18 mouse cellular contexts compared by ENCODE assay signal in the genomic region with DNA sequence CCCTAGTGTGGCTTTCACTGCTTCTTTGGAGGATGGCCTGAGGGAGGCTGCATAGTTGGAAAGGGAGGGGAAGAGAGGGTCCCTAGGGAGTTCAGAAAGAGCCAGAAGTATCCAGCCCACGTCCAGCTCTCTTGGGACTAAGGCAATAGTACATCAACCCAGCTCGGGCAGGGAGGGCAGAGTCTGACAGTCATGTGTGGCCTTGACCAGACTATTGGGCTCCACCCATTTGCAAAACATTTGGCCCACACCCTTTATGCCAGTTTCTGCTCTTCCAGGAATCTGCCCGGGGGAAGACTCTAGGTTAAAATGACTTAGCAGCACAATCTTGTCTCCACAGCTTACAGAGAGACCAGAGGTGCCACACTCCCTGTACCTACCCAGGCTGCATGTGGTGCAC. TPM values are rescaled to one million over a fixed set of nuclear protein-coding genes. Genes with fewer than 3 reads are reported as not detected.
A peak's percentile ranks its signal among the peaks of the same experiment; 100 is the strongest.
DNase-seq lines count a peak whose midpoint lies in the region; ATAC-seq lines count a peak whose summit lies in the region.
"Had no signal": no experiment of that assay in that cellular context is flagged by ENCODE, and none has a peak within 500 bp of the region (broad histone marks: within the 10 kb centered on the region; RNA-seq: fewer than 3 reads in every experiment).

No protein-coding gene starts in this region.

- H3K9ac ChIP-seq in intestine, embryonic 16.5 days (ENCODE audit: low read depth, low read length), result no peak overlapping the region
- H3K9ac ChIP-seq: heart, embryonic 15.5 days; limb, embryonic 13.5 days; midbrain, embryonic 13.5 days; neural tube, embryonic 15.5 days had no signal

- no peak overlapping the region for H3K4me3 ChIP-seq in intestine, embryonic 16.5 days (ENCODE audit: low read length)
- H3K4me3 ChIP-seq: heart, adult 2 months; heart, embryonic 15.5 days; limb, embryonic 13.5 days; midbrain, embryonic 13.5 days; neural tube, embryonic 15.5 days had no signal

- H3K27ac ChIP-seq in intestine, embryonic 16.5 days (ENCODE audit: low read length), result no peak overlapping the region; the same call in 1 of the 2 replicates
- H3K27ac ChIP-seq: heart, adult 2 months; heart, embryonic 15.5 days; limb, embryonic 13.5 days; midbrain, embryonic 13.5 days; neural tube, embryonic 15.5 days had no signal

- WGBS in intestine, embryonic 16.5 days, result 50% methylated on average over 3 of the region's 3 CpGs

- 0 out of 2 replicates have a peak, but pooled peaks have one; percentile 13 for ATAC-seq in intestine, embryonic 16.5 days
- ATAC-seq: activated CD4-positive, CD25-positive, alpha-beta regulatory T cell, adult 4 months; midbrain, embryonic 13.5 days had no signal

- H3K4me2 ChIP-seq in intestine, embryonic 16.5 days (ENCODE audit: low read depth, low read length), result no peak overlapping the region
- H3K4me2 ChIP-seq: heart, embryonic 15.5 days; limb, embryonic 13.5 days; midbrain, embryonic 13.5 days; neural tube, embryonic 15.5 days had no signal

- no peaks in the 10 kb centered on the region for H3K27me3 ChIP-seq in intestine, embryonic 16.5 days (replicated peaks; ENCODE audit: control insufficient read depth, insufficient read depth, low read length)
- H3K27me3 ChIP-seq: limb, embryonic 13.5 days; midbrain, embryonic 13.5 days; neural tube, embryonic 15.5 days had no signal

- H3K9me3 ChIP-seq in intestine, embryonic 16.5 days (ENCODE audit: control insufficient read depth, low read length), result no peaks in the 10 kb centered on the region
- H3K9me3 ChIP-seq: heart, embryonic 15.5 days; limb, embryonic 13.5 days; midbrain, embryonic 13.5 days; neural tube, embryonic 15.5 days had no signal

- peaks cover 6% of the 10 kb centered on the region for H3K4me1 ChIP-seq in intestine, embryonic 16.5 days (ENCODE audit: control insufficient read depth, insufficient read depth, low read length)
- H3K4me1 ChIP-seq: midbrain, embryonic 13.5 days had no signal

- peak; percentile 33 to 34 for DNase-seq in lung, adult 18-20 months
- no peak for DNase-seq in lung, postnatal 14 days
- DNase-seq in ES-CJ7 (ENCODE audit: low read depth, low spot score), result peak; percentile 42
- DNase-seq in adipocyte (ENCODE audit: low spot score), result peak; percentile 99
- no peak for DNase-seq in spleen, adult 12 weeks (ENCODE audit: low spot score)
- no peak for DNase-seq in cerebellum, postnatal 14 days
- DNase-seq: cerebellum, adult 8-10 months; gastrocnemius, postnatal 14 days; heart, adult 2 months; kidney, postnatal 10 days; right cerebral cortex, adult 18-20 months; thymus, adult 18-20 months had no signal

- H3K36me3 ChIP-seq in intestine, embryonic 16.5 days (ENCODE audit: control insufficient read depth, insufficient read depth, low read length), result peaks cover 3% of the 10 kb centered on the region; the same call in 1 of the 2 replicates
- H3K36me3 ChIP-seq: limb, embryonic 13.5 days; midbrain, embryonic 13.5 days; neural tube, embryonic 15.5 days had no signal

RNA-seq across cellular contexts. Expression of a gene that starts 29.3 kb away (rescaled TPM):
- polyA plus RNA-seq in intestine, embryonic 16.5 days (2015; fragmentation: Nextera tagmentation; extraction: Ambion mirVana), result 18.4 and 20.5 TPM in 2 replicates

RNA-seq across cellular contexts. Expression of a gene that starts 30.9 kb away (rescaled TPM):
- 53.5 and 58.1 TPM in 2 replicates for polyA plus RNA-seq in intestine, embryonic 16.5 days (2015; fragmentation: Nextera tagmentation; extraction: Ambion mirVana)
- polyA plus RNA-seq: activated CD4-positive, CD25-positive, alpha-beta regulatory T cell, adult 4 months had no signal

RNA-seq across cellular contexts. Expression of a gene that starts 47.2 kb away (rescaled TPM):
- 5.4 and 5.7 TPM in 2 replicates for polyA plus RNA-seq in intestine, embryonic 16.5 days (2015; fragmentation: Nextera tagmentation; extraction: Ambion mirVana)

Comparison
In these comparisons a context has a peak if more than half of its experiments do, and no peak if none do; other contexts are left out.
1. DNase-seq: peak in lung, adult 18-20 months (2 of 2), ES-CJ7 (single experiment) and adipocyte (single experiment); none in lung, postnatal 14 days (single experiment), spleen, adult 12 weeks (single experiment) and cerebellum, postnatal 14 days (0 of 2).